Mouse (Mus musculus): ENCODE measurements around the gene Chd8.
"Not testable (repeated sequence)": the region's sequence is repeated elsewhere in the genome, so short reads cannot be mapped to it uniquely, and the experiment has no call there.

DNA sequence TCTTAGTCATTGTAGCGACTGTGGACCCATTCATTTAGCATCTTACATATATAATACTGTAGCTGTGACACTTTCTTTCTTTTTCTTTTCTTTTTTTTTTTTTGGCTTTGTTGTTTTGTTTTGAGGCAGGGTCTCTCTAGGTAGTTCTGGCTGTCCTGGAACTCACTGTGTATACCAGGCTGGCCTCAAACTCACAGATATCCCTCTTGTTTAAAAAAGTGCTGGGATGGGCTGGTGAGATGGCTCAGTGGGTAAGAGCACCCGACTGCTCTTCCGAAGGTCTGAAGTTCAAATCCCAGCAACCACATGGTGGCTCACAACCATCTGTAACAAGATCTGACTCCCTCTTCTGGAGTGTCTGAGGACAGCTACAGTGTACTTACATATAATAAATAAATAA lies 45.9 kb upstream of the Chd8 start:
- not testable (repeated sequence) for TF ChIP-seq GATA1 (IDR thresholded peaks at IDR 0.05; ENCODE audit: borderline replicate concordance, low read length); FLI1 (IDR thresholded peaks at IDR 0.05; ENCODE audit: low read length)
